Mouse (Mus musculus): ENCODE data around the gene Ppp1r13l. TPM values are rescaled to one million over a fixed set of nuclear protein-coding genes. Genes with fewer than 3 reads are reported as not detected.

Gene Ppp1r13l
- total and polyA plus RNA-seq, 2 experiments from 2014 or later, result 1.0 to 1.5 TPM

DNA sequence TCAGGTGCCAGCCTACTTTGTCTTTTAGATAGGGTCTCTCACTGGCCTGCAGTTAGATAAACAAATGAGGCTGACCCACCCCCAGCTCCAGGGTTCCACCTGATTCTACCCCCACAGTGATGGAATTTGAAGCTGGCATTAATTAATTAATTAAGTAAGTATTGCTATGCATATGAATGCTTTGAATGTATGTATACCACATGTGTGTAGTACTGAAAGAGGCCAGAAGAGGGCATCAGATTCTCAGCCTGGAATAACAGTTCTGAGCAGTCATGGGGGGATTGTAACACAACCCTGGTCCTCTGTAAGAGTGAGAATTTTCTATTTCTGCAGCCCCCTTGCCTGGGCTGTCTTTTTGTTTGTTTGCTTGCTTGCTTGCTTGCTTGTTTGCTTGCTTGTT is 31.1 kb upstream of the Ppp1r13l start:
- peaks cover 5% of the 10 kb centered on the region for H3K4me1 ChIP-seq (ENCODE audit: insufficient read depth, low read length)
- H3K4me3 ChIP-seq (ENCODE audit: low read depth, low read length), result no peak overlapping the region
- ATAC-seq (ENCODE audit: low FRiP score) (no peak), DNase-seq (ENCODE audit: low spot score) (no peak)
- no peak overlapping the region for H3K27ac ChIP-seq (ENCODE audit: low read depth, low read length)
- H3K27me3 ChIP-seq (ENCODE audit: insufficient read depth, low read length), result no peaks in the 10 kb centered on the region
- H3K9me3 ChIP-seq (ENCODE audit: low read length), result no peaks in the 10 kb centered on the region
- peak; percentile 51 for TF ChIP-seq CTCF (IDR thresholded peaks at IDR 0.05)
- no peak overlapping the region for H3K9ac ChIP-seq (replicated peaks; ENCODE audit: low read length, poor library complexity, severe bottlenecking)
- no peaks in the 10 kb centered on the region for H3K36me3 ChIP-seq (ENCODE audit: insufficient read depth, low read length)
- H3K4me2 ChIP-seq (ENCODE audit: low read depth, low read length, poor library complexity, severe bottlenecking), result no peak overlapping the region

DNA sequence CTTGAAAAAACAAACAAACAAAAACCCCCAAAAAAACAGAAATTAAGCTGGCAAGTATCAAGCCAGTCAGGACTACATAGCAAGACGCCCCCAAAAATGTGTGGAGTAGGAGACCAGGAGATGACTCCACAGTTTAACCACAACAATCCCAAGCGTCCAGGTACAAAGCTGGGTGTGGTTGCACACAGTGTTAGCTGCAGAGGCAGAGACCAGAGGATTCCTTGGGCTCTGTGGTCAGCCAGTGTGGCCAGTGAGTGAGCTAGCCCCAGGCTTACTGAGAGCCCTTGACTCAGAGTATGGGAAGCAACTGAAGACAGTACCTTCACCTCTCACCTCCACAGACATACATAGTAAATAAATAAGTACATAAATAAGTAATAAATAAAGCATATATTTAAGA is 27.6 kb upstream of the Ppp1r13l start:
- no peaks in the 10 kb centered on the region for H3K27me3 ChIP-seq (ENCODE audit: insufficient read depth, low read length)
- no peak for TF ChIP-seq CTCF (IDR thresholded peaks at IDR 0.05)
- no peak for DNase-seq (ENCODE audit: low spot score)
- H3K27ac ChIP-seq (ENCODE audit: low read depth, low read length), result no peak overlapping the region
- no peak for ATAC-seq (ENCODE audit: low FRiP score)
- H3K4me3 ChIP-seq (ENCODE audit: low read depth, low read length), result no peak overlapping the region
- H3K4me2 ChIP-seq (ENCODE audit: low read depth, low read length, poor library complexity, severe bottlenecking), result no peak overlapping the region
- 61% methylated on average over 2 of the region's 2 CpGs for WGBS
- H3K9me3 ChIP-seq (ENCODE audit: low read length), result no peaks in the 10 kb centered on the region
- H3K4me1 ChIP-seq (ENCODE audit: insufficient read depth, low read length), result no peaks in the 10 kb centered on the region
- no peaks in the 10 kb centered on the region for H3K36me3 ChIP-seq (ENCODE audit: insufficient read depth, low read length)
- H3K9ac ChIP-seq (replicated peaks; ENCODE audit: low read length, poor library complexity, severe bottlenecking), result no peak overlapping the region

DNA sequence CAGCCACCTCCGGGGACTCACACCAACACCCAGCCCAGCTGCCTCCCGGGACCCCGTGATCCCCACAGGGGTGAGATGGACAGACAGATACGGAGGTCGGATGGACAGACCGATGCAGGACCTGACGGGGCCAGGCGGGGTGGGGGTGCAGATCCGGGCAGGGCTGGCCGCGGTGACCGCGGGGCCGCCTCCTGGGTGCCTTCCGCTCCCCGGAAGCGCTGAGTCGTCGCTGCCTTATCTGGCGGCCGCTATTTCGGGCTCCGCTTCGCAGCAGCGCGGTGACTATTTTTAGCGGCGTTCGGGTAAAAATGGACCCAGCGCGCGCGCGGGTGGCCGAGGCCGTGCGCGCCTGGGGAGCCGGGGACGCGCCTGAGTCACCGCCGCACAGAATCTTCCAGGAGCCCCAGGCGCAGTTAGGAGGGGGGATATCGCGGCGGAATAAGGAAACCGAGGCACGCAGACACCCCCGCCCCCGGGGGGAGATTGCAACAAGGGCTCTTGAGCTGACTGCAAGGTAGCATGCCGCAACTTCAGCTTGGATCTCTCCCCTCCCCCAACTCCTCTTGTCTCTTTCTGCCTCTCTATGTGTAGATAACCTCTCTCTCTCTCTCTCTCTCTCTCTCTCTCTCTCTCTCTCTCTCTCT is 26.7 kb upstream of the Ppp1r13l start:
- peak; percentile 71 for DNase-seq (ENCODE audit: low spot score)
- no peak for TF ChIP-seq CTCF (IDR thresholded peaks at IDR 0.05)
- peak; percentile 64 for ATAC-seq (ENCODE audit: low FRiP score)
- peak overlapping the region; percentile 86 for H3K9ac ChIP-seq (replicated peaks; ENCODE audit: low read length, poor library complexity, severe bottlenecking)
- H3K4me3 ChIP-seq (ENCODE audit: low read depth, low read length), result peak overlapping the region; percentile 65
- no peaks in the 10 kb centered on the region for H3K27me3 ChIP-seq (ENCODE audit: insufficient read depth, low read length)
- no peaks in the 10 kb centered on the region for H3K4me1 ChIP-seq (ENCODE audit: insufficient read depth, low read length)
- H3K36me3 ChIP-seq (ENCODE audit: insufficient read depth, low read length), result no peaks in the 10 kb centered on the region
- H3K27ac ChIP-seq (ENCODE audit: low read depth, low read length), result peak overlapping the region; percentile 68
- H3K4me2 ChIP-seq (ENCODE audit: low read depth, low read length, poor library complexity, severe bottlenecking), result peak overlapping the region; percentile 93
- 1% methylated on average over 49 of the region's 52 CpGs for WGBS
- H3K9me3 ChIP-seq (ENCODE audit: low read length), result no peaks in the 10 kb centered on the region

DNA sequence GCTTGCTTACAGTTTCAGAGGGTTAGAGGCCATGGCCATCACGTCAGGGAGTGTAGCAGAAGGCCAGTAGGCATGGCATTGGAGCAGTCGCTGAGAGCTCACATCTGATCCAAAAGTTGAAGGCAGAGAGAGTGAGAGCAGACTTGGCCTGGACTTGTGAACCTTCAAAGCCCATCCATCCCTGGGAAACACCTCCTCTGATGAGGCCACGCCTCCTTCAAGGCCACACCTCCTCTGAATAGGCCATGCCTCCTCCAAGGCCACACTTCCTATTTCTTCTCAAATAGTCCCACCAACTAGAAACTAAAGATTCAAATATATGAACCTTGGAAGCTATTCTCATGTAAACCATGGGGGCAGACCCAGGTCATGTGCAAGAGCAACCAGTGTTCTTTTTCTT is 24.0 kb upstream of the Ppp1r13l start:
- H3K27me3 ChIP-seq (ENCODE audit: insufficient read depth, low read length), result no peaks in the 10 kb centered on the region
- no peak overlapping the region for H3K27ac ChIP-seq (ENCODE audit: low read depth, low read length)
- H3K9ac ChIP-seq (replicated peaks; ENCODE audit: low read length, poor library complexity, severe bottlenecking), result no peak overlapping the region
- H3K9me3 ChIP-seq (ENCODE audit: low read length), result no peaks in the 10 kb centered on the region
- 58% methylated on average over 3 of the region's 3 CpGs for WGBS
- H3K4me3 ChIP-seq (ENCODE audit: low read depth, low read length), result no peak overlapping the region
- no peaks in the 10 kb centered on the region for H3K36me3 ChIP-seq (ENCODE audit: insufficient read depth, low read length)
- no peak for DNase-seq (ENCODE audit: low spot score)
- ATAC-seq (ENCODE audit: low FRiP score), result no peak
- no peaks in the 10 kb centered on the region for H3K4me1 ChIP-seq (ENCODE audit: insufficient read depth, low read length)
- no peak for TF ChIP-seq CTCF (IDR thresholded peaks at IDR 0.05)
- H3K4me2 ChIP-seq (ENCODE audit: low read depth, low read length, poor library complexity, severe bottlenecking), result no peak overlapping the region

DNA sequence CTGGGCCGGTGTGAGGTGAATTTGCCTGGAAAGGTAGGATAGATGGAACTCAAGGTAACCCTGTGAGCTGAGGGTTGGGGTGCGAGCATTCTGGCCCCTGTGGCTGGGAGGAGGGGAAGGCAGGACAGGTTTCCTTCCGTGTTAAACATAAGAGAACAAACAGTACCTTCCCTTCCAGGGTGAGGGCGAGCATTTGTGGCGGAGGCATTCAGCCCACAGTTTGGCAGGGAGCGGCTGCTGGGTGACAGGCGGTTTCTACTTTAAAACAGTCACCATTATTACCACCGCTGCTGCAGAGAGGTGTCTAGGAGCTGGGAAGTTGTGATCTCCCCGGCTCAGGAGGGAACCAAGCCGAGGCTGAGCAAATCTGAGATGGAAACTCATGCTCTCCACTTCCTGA is 22.4 kb upstream of the Ppp1r13l start:
- Histone ChIP-seq H3K4me2 (ENCODE audit: low read depth, low read length, poor library complexity, severe bottlenecking) (no peak overlapping the region), H3K4me3 (ENCODE audit: low read depth, low read length) (no peak overlapping the region), H3K27ac (ENCODE audit: low read depth, low read length) (no peak overlapping the region), H3K27me3 (ENCODE audit: insufficient read depth, low read length) (peaks cover 3% of the 10 kb centered on the region; the same call in 1 of the 2 replicates), H3K9ac (replicated peaks; ENCODE audit: low read length, poor library complexity, severe bottlenecking) (no peak overlapping the region), H3K36me3 (ENCODE audit: insufficient read depth, low read length) (no peaks in the 10 kb centered on the region), H3K4me1 (ENCODE audit: insufficient read depth, low read length) (peaks cover under 1% of the 10 kb centered on the region; the same call in 1 of the 2 replicates), H3K9me3 (ENCODE audit: low read length) (no peaks in the 10 kb centered on the region)
- WGBS, result 76% methylated on average over 10 of the region's 10 CpGs
- ATAC-seq (ENCODE audit: low FRiP score) (no peak), DNase-seq (ENCODE audit: low spot score) (no peak)
- no peak for TF ChIP-seq CTCF (IDR thresholded peaks at IDR 0.05)

DNA sequence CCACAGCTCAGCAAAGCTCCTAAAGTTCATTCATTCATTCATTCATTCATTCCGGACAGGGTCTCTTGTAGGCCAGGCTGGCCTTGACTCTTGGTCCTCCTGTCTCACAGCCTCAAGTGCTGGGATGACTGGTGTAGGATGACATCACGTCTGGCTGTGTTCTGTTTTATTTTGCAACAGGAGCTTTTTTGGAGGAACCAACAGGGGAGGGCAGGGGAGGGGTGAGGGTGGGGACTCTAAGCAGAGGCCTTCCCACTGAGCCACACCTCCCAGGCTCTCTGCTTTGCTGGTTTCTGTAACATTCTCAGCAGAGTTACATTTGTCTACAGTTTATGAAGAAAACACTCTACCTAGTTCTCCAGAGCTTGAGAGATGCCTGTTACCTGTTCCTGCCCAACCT is 21.5 kb upstream of the Ppp1r13l start:
- WGBS, result 60% methylated on average over 2 of the region's 2 CpGs
- Histone ChIP-seq H3K9me3 (ENCODE audit: low read length) (no peaks in the 10 kb centered on the region), H3K4me2 (ENCODE audit: low read depth, low read length, poor library complexity, severe bottlenecking) (no peak overlapping the region), H3K4me1 (ENCODE audit: insufficient read depth, low read length) (peaks cover 4% of the 10 kb centered on the region; the same call in 1 of the 2 replicates), H3K27me3 (ENCODE audit: insufficient read depth, low read length) (peaks cover 4% of the 10 kb centered on the region; the same call in 1 of the 2 replicates), H3K4me3 (ENCODE audit: low read depth, low read length) (no peak overlapping the region), H3K27ac (ENCODE audit: low read depth, low read length) (no peak overlapping the region), H3K36me3 (ENCODE audit: insufficient read depth, low read length) (no peaks in the 10 kb centered on the region), H3K9ac (replicated peaks; ENCODE audit: low read length, poor library complexity, severe bottlenecking) (no peak overlapping the region)
- no peak for TF ChIP-seq CTCF (IDR thresholded peaks at IDR 0.05)
- ATAC-seq (ENCODE audit: low FRiP score) (no peak), DNase-seq (ENCODE audit: low spot score) (no peak)
